Mouse (Mus musculus) adrenal gland, adult 2 months (tissue): ENCODE results near the gene Rabl2. TPM values are rescaled to one million over a fixed set of nuclear protein-coding genes. Genes with fewer than 3 reads are reported as not detected.

Source experiments
- DNase-seq: peaks from one replicate; pipeline ENCODE4 v3.0.0; 2021
- long read RNA-seq: library from polyadenylated mRNA; stranded (forward); transcript quantifications from one replicate; pipeline ENCODE4 v2.0.0, GENCODE M21; 2021
- polyA plus RNA-seq: library from polyadenylated mRNA; depleted of rRNA; stranded (reverse); fragments of >200 nt; gene quantifications from 2 replicates; pipeline ENCODE4 v1.2.3, GENCODE M21; 2012; rRNA removed
- total RNA-seq, 2 experiments: library from RNA; stranded (reverse); gene quantifications; 2 replicates each; pipeline ENCODE4 v1.2.3; 2021

Rabl2 gene
- 10 to 100 TPM in 1 of 2 experiments, 1 to 10 TPM in 1; 8.6 to 10.3 TPM for total RNA-seq
- polyA plus RNA-seq = 6.4 and 7.2 TPM in 2 replicates
- long read RNA-seq, transcript Rabl2-201 (9 exons, 1,640 nt) = major isoform, 5 of 9 reads
- long read RNA-seq, partial matches to known transcripts = 0 of 9 reads
- long read RNA-seq, other reads (novel, unspliced or antisense) = 2 of 9 reads

DNA sequence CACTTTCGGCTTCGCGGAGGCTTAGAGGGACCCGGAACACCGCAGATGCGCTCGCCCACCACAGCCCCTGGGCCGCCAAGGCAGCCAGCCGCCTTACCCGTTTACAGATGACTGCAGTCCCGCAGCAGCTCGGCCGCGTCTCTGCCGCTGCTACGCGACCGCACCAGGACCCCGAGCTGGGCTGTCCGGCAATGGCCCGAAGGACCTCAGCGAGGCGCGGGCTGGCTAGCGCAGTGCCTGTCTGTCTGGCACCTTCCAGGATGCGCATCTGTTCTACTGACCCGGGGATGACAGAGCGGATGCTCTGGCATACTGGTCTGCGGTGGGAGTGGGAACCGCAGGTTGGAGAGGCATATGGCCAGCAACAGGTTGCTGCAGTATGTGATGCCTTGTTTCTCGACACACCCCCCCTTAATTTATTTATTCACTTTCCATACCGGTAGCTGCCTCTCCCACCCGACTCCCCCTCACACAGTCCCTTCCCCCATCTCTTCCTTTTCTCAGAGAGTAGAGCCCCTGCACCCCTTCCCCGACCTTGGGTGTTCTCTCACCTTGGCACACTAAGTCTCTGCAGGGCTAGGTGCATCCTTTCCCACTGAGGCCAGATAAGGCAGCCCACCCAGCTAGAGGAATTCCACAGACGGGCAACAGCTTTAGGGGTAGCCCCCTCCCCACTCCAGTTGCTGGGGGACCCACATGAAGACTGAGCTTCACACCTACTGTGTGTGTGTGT, at the start of gene Rabl2:
Gene Rabl2, minus strand, starts transcription at position 201 of the 733 bp plus-strand sequence.
- peak; percentile 93 for DNase-seq

DNA sequence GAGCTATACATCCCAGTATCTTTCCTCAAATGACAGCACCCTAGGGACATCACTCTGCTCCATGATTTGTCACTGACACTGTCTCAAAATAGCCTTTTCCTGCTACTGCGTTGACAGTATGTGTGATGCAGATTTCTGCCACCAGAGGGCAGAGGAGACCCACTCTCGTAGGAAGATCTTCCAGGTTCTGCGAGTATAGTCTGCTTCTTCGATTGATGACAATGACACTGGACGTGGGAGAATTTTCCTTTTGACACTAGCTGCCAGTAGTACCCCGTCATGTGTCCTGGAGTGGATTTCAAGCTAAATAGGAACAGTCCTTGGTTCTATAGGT, 31.9 kb upstream of the Rabl2 start:
- DNase-seq = peak; percentile 8

DNA sequence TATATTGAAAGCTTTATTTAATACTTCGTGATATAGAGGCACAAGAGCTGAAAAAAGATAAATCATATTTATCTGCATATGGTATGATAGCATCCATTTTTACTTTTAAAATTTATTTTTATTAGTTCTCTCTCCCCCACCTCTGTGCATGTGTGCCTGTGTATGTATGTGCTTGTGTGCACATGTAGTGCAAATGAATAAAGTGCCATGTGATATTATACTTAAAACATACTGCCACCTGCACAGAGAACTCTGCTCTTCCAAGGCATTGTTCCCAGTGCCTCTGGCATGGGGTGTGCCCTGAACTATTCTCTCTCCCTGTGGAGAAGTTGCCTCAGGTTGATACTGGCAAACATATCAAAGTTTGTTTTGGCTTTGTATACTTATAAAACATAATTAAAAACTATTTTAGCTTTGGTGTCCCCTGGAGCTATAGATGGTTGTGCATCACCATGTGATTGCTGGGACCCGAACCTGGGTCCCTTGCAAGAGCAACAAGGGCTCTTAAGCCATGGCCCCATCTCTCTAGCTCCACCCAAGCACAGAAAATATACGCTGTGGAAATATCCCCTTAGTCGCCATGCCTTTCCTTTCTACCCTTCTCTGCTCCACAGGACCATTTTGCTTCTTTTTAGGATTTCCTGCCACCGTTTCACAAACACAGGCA, 31.4 kb upstream of the Rabl2 start:
- DNase-seq = no peak

DNA sequence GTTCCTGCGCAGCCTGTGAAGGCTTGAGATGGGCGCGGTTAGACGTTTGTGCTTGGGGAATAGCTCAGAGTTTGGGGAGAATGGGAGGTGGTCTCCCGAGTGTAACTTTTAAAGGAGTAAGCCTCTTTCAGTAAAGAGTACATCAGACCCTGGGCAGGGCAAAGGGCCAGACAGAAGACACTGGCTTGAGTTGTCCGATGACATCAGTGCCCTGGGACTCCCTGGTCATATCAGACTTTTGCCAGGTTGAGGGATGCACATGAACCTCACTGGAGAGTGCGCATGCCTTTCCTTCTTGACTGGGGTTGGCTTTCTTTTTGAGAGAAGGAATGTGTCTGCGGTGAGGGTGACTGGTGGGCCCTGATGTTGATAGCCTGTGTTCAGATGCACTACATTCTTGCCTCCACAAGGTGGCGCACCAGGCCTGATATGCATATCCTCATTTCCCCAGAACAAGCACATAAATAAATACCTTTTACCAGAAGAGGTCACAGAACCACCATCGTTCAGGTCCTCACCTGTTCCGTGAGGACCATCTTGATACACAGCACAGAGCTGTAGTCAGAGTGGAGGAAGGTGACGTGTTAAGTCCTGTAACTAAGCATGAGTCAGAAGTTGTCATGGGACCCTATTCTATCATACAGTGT, 30.7 kb upstream of the Rabl2 start:
- DNase-seq = peak; percentile 3

DNA sequence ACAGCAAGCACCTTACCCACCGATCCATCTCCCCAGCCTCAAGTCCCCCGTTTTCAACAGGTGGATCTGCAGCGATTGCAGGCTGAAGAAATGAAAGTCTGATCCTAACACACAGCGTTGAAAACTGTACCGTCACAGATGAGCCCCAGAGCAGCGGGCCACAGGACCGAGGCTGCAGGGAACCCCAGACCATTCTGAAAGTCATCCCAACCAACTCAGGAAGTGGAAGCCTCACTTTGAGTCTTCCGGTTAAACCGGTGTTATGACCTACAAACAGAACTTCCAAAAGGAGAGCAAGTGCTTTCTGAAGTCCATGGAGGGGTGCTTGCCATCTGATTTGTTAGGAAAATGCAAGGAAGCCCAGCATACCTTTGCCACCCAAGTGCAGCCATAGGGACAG, 16.2 kb upstream of the Rabl2 start:
- DNase-seq = no peak

DNA sequence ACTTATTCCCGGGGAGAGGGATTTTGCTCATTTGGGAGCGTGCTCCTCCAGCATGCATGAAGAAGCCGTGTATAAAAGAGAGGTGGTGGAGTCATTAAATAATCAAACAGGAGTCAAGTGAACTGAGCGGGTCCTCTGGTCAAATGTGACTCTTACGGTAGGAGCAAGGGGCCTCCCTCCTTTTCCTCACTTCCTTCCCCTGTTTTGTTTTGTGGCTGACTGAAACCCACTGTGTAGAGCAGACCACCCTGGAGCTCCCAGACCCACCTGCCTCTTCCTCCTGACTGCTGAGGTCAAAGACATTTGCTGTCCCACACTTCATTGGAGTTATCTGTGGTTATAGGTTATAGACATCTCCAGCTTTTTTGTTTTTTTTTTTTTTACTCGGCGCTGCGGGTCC, 15.8 kb upstream of the Rabl2 start:
- no peak for DNase-seq

DNA sequence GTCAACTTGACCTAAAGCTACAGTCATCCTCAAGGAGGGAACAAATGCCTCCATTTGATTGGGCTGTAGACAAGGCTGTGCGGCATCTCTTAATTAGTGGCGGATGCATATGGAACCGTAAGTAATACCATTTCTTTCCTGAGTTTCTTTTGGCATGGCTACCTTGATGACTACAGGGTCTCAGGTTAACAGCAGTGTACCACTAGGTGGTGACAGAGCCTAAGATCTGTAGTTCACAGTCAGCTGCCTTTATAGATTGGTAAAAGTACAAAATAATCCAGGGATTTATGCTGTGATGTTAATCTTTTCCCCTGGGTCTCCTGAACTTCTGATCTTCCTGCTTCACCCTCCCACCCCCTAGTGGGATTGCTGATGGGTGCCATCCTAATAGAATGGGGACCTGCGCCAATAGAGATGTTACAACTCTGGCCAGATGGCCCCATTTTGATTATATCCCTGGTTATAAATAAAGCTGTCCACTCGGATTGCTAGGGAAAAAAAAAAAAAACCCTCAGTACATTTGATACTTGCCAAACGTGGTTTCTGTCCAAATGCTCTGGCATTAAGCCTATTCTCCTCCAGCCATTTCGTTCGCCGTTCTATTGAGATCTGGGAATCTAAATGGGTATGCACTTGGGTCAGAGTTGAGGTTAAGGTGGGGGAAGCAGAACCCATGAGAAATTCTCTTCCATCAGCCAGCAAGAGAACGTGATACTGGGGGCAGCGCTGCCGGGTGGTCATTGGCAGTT, 14.3 kb upstream of the Rabl2 start:
- DNase-seq = no peak

DNA sequence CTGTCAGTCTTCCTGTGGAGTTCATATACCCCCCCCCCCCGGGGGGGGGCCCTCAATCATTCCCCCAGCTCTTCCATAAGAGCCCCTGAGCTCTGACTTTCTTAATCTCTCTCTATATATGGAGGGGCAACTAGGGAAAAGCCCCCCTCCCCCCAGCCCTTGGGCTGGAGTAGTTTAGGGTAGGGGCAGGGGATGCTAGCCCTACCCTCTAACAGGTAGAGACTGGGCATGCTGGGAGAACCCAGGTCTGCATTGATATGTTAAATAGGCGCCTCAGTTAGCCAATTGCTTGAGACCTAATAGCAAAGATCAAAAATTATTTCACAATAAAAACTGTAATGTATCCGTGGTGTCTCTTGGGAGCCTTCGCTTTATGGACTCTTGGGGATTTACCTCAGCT, 825 bp upstream of the Rabl2 start:
- no peak for DNase-seq

DNA sequence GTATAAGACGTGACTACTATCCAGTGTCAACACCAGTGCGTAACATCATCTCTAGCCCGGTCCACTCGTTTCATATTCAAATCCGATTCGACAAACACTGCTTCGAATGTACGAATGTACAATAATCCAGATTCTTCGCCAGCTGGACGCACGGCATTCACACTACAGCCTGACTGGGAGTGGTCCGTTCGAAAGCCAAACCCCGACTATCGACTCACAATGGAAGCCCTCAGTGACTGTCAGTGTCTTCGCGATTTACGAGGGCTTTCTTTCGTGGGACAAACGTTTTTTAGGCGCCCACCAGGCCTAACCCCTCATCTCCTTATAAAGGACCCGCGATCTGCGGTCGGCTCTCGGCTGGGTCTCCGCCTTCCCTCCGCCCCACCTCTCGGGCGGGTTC, 406 bp downstream of the Rabl2 start:
- no peak for DNase-seq

DNA sequence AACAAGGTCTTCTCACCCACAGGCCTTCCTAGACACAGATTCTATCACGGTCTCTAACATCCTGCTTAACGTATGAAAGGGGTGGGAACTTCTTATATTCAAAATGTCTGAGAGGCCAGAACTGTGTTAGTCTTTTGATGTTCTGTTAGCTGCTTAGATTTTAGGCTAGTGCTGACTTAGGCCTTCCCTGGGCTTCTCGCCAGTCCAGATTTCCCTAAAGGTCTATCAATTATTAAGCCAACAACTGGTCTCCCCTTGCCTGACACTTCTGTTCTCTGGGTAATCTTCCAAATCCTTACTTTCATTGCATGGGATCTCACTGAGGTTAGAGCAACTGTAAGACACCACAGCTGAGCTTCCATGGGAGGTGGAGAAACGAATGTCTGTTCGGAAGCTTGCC, 2.6 kb downstream of the Rabl2 start:
- no peak for DNase-seq

DNA sequence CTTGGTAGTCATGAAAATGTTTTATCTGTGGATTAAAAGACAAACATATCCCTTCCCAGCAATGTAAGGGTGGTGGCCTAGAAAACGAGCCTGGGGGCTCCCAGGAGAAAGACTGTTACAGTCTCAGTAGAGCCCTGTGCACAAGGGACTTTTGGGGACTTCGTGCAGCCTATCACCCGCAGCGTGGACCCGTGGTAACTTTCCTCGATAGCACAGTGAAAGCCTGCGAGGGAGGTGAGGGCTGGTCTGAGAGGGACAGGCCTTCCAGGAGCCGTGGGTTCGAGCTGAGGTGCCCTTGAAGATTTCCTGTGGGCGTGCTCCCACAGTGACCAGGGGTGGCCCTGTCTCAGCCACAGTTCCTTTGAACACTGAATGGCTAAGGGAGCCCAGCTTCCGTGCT, 6.1 kb downstream of the Rabl2 start:
- no peak for DNase-seq

DNA sequence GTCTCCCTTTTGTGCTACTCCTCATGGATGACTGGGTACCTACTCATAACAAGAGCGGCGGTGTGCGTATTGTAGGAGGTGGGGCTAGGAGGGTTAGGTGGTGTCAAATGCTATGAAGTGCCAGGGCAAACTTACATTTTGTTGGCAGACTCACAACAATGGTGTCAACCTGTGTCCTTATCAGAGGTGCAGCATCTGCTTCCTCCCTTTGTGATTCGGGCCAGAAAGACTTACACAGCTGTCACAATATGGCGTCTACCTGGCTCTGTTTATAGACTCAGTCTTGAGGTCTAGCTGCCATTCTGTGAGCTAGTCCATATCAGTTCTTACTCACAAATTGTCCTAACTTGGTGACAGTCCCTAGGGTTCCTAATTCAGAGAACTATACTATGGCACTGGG, 6.6 kb downstream of the Rabl2 start:
- no peak for DNase-seq

DNA sequence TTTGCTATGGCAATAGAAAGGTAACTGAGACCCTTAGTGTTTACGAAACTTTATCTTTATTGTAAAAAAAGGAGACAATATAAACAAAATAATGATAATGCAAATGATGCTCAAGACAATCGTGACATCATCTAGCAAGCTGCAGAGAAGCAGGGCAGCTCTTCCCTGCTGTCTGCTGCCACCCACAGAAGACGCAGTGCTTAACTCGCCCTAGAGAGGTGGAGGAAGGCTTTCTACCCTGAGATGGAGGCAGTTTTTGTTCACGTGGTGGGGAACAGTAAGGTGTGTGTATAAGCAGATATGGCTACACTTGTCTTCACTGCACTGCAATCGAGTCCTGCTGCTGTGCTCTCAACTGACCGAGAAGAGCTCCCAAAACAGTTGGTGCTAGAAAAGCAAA, 9.2 kb downstream of the Rabl2 start:
- DNase-seq = no peak

DNA sequence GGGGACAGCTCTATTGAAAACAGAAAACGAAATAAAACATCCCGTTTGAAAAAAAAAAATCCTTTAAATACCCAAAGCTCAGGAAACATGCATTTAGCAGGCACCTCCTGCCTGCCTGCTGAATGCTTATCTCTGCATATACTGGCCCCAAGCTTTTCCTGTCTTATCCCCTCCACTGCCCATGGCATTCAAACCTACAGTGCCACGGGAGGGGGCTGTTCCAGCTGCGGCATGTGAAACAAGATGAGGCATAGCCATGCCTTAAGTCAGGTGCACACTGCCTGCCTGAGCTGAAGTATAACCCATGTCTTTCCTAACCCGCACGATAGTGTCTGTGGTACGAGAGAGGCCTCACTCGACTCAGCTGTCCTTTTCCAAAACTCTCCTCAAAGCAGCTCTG, 19.6 kb downstream of the Rabl2 start:
- no peak for DNase-seq

DNA sequence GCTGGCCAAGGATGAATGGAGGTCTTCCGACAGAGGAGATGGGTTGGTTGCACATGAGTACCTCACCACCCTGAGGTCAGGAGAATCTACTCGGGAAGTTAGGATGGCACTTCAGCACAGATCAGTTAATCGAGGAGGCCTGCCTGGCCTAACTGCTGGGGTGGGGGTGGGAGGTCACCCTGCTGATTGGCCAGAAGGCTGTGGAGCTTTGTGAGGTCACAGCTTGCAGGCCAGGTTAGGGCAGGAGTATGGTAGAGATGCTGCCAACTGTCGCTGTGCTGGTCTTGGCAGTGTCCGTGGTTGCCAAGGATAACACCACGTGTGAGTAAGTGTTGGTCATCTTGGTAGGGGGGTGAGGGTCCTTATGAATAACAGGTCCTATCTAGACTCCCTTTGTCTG, 23.6 kb downstream of the Rabl2 start, which contains the start of gene Acr:
Gene Acr, plus strand, starts transcription at position 213 of the 400 bp plus-strand sequence.
- no peak for DNase-seq

DNA sequence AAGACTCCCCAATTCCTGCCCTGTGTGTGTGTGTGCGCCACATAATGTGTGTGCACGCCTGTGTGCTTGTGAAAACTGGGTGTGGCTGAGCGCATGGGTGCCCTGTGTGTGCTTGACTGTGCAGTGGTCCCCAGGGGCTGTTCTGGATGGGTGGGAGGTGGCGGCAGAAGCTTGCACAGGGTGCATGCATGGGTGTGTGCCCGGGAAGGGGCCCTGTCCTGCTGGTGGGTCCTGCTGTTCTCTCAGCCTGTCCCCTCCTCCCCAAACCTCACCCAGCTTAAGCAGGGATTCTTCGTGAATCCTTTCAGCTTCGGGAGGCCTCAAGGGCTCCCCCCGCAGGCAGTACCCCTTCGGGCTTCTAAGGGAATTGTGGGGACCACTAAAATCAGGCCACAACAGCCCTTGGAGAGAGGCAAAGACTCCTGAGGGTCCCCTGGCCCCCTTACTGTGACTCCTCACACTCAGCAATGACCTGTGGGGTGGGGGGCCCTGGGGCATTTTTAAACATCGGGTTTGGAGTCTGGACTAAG, 32.5 kb downstream of the Rabl2 start:
- no peak for DNase-seq

DNA sequence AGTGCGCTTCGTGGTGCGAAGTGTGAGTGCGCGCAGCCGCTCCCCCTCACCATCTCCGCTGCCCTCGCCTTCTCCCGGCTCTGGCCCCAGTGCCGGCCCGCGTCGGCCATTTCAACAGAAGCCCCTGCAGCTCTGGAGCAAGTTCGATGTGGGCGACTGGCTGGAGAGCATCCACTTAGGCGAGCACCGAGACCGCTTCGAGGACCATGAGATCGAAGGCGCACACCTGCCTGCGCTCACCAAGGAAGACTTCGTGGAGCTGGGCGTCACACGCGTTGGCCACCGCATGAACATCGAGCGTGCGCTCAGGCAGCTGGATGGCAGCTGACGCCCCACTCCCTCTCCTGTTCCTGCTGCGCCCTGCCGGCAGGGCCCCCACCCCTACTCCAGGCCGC, 33.7 kb downstream of the Rabl2 start:
- DNase-seq = no peak

DNA sequence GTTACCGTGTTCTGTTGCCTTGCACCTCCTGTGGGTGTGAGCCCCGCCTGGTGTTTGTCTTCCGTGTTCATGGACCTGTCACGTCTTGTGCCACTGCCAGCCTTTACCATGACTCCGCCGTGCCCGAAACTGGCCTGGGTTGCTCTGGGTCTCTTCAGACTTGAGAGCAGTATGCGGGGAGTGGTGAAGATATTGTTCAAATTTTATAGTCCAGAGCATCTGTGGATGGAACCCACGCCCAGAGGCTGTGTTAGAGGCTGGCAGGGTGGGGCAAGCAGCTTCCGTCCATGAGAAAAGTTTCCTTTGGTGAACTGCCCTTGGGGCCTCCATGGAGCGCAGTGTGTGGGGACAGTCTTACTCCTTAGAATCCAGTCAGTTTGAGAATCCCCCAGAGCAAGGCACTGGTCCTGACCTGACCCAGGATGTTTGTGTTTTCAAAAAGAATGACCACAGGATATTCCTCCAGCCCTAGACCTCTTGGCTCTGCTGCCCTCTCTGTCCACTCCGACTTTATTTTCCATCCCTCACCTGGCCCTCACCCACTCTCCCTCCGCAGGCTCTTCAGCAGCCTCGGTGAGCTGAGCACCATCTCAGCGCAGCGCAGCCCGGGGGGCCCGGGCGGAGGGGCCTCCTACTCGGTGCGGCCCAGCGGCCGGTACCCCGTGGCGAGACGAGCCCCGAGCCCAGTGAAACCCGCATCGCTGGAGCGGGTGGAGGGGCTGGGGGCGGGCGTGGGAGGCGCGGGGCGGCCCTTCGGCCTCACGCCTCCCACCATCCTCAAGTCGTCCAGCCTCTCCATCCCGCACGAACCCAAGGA, 34.3 kb downstream of the Rabl2 start:
- DNase-seq = no peak

DNA sequence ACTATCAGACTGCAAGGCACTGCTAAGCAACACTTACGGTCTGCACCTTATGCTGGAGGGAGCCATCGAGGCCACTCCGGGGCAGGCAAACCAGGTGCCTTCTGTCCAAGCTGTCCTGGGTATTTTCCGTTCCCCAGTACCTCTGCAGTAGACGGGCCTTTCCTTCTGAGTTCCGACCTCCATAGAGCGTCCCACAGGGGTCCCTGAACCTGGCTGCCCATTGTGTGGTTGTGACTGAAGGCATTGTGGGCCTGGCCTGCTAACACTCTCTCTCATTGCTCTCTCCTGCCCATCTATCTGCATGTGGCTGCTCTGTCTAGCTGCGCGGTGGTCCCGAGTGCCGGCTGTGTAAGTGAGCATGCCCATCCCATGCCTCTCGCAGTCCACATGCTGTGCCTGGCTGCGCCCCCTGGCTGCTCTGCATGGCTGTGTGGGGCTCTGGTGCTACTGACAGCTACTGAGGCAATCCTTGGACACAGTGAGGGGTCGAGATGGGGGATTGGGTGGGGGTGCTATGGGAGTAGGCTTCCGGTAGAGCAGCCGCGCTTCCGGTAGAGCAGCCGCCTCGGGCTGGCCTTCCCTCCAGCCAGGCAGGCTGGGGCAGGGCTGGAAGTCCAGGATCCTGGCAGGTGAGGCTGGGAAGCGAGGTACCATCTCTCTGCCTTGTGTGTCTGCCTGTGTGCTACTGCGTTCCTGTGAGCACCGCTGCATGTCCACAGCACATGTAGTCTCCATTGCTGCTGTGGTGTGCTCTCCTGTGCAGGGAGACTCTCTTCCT, 35.1 kb downstream of the Rabl2 start:
- DNase-seq = no peak

DNA sequence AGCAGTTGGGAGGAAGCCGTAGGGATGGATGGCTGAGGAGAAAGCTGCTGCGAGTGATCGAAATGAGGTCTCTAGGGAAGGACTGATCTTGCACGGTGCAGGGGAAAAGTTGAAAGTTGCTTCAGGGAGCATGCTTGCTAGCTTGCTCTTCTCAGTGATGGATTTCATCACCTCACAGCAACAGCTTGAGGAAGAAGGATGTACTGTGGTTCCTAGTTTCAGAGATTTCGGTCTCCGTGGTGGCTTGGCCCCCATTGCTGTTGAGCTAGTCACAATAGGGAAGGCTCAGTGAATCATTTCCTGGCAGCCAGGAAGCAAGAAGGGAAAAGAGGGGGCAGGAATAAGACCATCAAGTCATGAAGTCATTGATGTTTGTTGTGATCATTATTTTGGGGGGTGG, 36.1 kb downstream of the Rabl2 start:
- DNase-seq = no peak
